Mouse (Mus musculus): ENCODE data around the gene Hbb-bh1. TPM values are rescaled to one million over a fixed set of nuclear protein-coding genes. Genes with fewer than 3 reads are reported as not detected.

Gene Hbb-bh1
- not detected in 2 replicates for polyA plus RNA-seq (2012; rRNA removed)

GRCm38 (mm10) chr7:103843034-103843433 is at the start of gene Hbb-bh1:
Hbb-bh1 (minus strand) TSS chr7:103843164.

GRCm38 (mm10) chr7:103886152-103886551 is 43.2 kb upstream of the Hbb-bh1 start, which contains the start of gene Olfr66:
Olfr66 (minus strand) TSS chr7:103886252.

DNA sequence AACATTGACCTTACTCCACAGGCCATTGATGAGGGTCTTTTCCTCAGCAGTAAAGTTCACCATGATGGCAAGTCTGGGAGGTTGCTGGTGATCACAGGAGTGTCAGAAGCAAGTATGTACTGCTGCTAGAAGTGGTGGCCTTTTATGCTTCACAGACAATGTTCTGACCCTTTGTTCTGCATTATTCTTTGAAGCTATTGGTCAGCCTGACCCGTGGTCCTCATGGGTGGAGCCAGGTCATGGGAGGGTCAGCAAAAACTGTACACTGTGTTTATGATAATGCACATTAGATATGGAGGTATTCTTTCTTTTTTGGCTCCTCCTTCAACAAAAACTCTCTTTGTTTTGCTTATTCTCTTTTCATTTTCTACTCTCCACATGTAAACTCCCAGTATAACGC is 10.1 kb upstream of the Hbb-bh1 start, which contains the start of gene Hbb-y:
Hbb-y (minus strand) TSS at position 127 of the 400 bp plus-strand sequence.

GRCm38 (mm10) chr7:103840268-103840667 is 2.7 kb downstream of the Hbb-bh1 start, which contains the start of gene Hbb-bh2:
Hbb-bh2 (minus strand) TSS chr7:103840520.

GRCm38 (mm10) chr7:103827808-103828207 is 15.2 kb downstream of the Hbb-bh1 start, which contains the start of gene Hbb-bs:
Hbb-bs (minus strand) TSS chr7:103828096.

GRCm38 (mm10) chr7:103813766-103814165 is 29.2 kb downstream of the Hbb-bh1 start, which contains the start of gene Hbb-bt:
Hbb-bt (minus strand) TSS chr7:103813996.

DNA sequence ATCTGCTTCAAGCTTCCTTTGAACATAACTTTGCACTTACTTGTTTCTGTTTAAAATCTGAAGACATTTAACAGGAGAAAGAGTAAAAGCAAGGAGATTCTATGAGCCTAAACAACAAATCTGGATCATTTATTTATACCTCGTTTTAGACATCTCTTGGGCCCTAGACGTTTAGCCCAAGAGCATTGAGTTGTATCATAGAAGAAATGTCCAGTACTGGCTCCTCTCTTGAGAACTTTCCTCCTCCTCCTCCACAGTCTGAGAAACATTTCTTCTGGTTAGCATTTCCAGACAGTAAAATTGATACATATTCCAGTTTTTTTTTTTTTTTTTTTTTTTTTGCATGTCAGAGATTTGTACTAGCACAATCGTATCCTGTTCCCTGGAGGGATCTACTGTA is 51.2 kb downstream of the Hbb-bh1 start, which contains the start of gene Olfr67:
Olfr67 (minus strand) TSS at position 101 of the 400 bp plus-strand sequence.

Other genes starting within 250 kb of the Hbb-bh1 start
- not detected in 2 replicates for gene Olfr619, start 242.6 kb downstream of the Hbb-bh1 start, polyA plus RNA-seq (2012; rRNA removed)
- gene Olfr620, start 230.6 kb downstream of the Hbb-bh1 start, polyA plus RNA-seq (2012; rRNA removed): not detected in 2 replicates
- not detected in 2 replicates for gene Olfr622, start 200.5 kb downstream of the Hbb-bh1 start, polyA plus RNA-seq (2012; rRNA removed)
- not detected in 2 replicates for gene Olfr623, start 179.5 kb downstream of the Hbb-bh1 start, polyA plus RNA-seq (2012; rRNA removed)
- not detected in 2 replicates for gene Olfr624, start 172.0 kb downstream of the Hbb-bh1 start, polyA plus RNA-seq (2012; rRNA removed)
- gene Olfr625-ps1, start 160.4 kb downstream of the Hbb-bh1 start, polyA plus RNA-seq (2012; rRNA removed): not detected in 2 replicates
- gene Olfr243, start 128.5 kb downstream of the Hbb-bh1 start, polyA plus RNA-seq (2012; rRNA removed): not detected in 2 replicates
- gene Olfr628, start 112.8 kb downstream of the Hbb-bh1 start, polyA plus RNA-seq (2012; rRNA removed): not detected in 2 replicates
- gene Olfr629, start 98.2 kb downstream of the Hbb-bh1 start, polyA plus RNA-seq (2012; rRNA removed): not detected in 2 replicates
- gene Olfr630, start 85.8 kb downstream of the Hbb-bh1 start, polyA plus RNA-seq (2012; rRNA removed): not detected in 2 replicates
- gene Olfr69, start 71.6 kb downstream of the Hbb-bh1 start, polyA plus RNA-seq (2012; rRNA removed): not detected in 2 replicates
- not detected in 2 replicates for gene Olfr68, start 63.5 kb downstream of the Hbb-bh1 start, polyA plus RNA-seq (2012; rRNA removed)
- not detected in 2 replicates for gene Olfr67, start 51.3 kb downstream of the Hbb-bh1 start, polyA plus RNA-seq (2012; rRNA removed)
- 36.7 and 60.5 TPM in 2 replicates for gene Hbb-bt, start 29.2 kb downstream of the Hbb-bh1 start, polyA plus RNA-seq (2012; rRNA removed)
- 349 and 591 TPM in 2 replicates for gene Hbb-bs, start 15.1 kb downstream of the Hbb-bh1 start, polyA plus RNA-seq (2012; rRNA removed)
- gene Hbb-bh2, start 2.6 kb downstream of the Hbb-bh1 start, polyA plus RNA-seq (2012; rRNA removed): not detected in 2 replicates
- gene Hbb-y, start 10.1 kb upstream of the Hbb-bh1 start, polyA plus RNA-seq (2012; rRNA removed): not detected in 2 replicates
- not detected in 2 replicates for gene Olfr66, start 43.1 kb upstream of the Hbb-bh1 start, polyA plus RNA-seq (2012; rRNA removed)
- gene Olfr64, start 51.3 kb upstream of the Hbb-bh1 start, polyA plus RNA-seq (2012; rRNA removed): not detected in 2 replicates
- not detected in 2 replicates for gene Olfr65, start 60.3 kb upstream of the Hbb-bh1 start, polyA plus RNA-seq (2012; rRNA removed)
- not detected in 2 replicates for gene Olfr631, start 85.7 kb upstream of the Hbb-bh1 start, polyA plus RNA-seq (2012; rRNA removed)
- not detected in 2 replicates for gene Olfr632, start 91.2 kb upstream of the Hbb-bh1 start, polyA plus RNA-seq (2012; rRNA removed)
- not detected in 2 replicates for gene Olfr633, start 101.3 kb upstream of the Hbb-bh1 start, polyA plus RNA-seq (2012; rRNA removed)
- not detected in 2 replicates for gene Olfr635, start 128.0 kb upstream of the Hbb-bh1 start, polyA plus RNA-seq (2012; rRNA removed)
- gene Olfr638, start 155.6 kb upstream of the Hbb-bh1 start, polyA plus RNA-seq (2012; rRNA removed): not detected in 2 replicates
- gene Olfr639, start 174.1 kb upstream of the Hbb-bh1 start, polyA plus RNA-seq (2012; rRNA removed): not detected in 2 replicates
- not detected in 2 replicates for gene Olfr640, start 182.4 kb upstream of the Hbb-bh1 start, polyA plus RNA-seq (2012; rRNA removed)
- not detected in 2 replicates for gene Olfr641, start 192.3 kb upstream of the Hbb-bh1 start, polyA plus RNA-seq (2012; rRNA removed)
- gene Olfr642, start 209.5 kb upstream of the Hbb-bh1 start, polyA plus RNA-seq (2012; rRNA removed): not detected in 2 replicates
- not detected in 2 replicates for gene 4930516K23Rik, start 218.3 kb upstream of the Hbb-bh1 start, polyA plus RNA-seq (2012; rRNA removed)
- gene Olfr644, start 228.7 kb upstream of the Hbb-bh1 start, polyA plus RNA-seq (2012; rRNA removed): not detected in 2 replicates
- not detected in 2 replicates for gene Olfr645, start 242.3 kb upstream of the Hbb-bh1 start, polyA plus RNA-seq (2012; rRNA removed)

All from ovary, adult 2 months (tissue).